Mouse (Mus musculus) heart, postnatal 36 days (tissue): ENCODE results near the gene Hoxc5. TPM values are rescaled to one million over a fixed set of nuclear protein-coding genes. Genes with fewer than 3 reads are reported as not detected.

ENCODE experiments used
- DNase-seq, 2 experiments: peaks; one replicate each; pipeline ENCODE4 v3.0.0; 2021 to 2022
- intact Hi-C: fragments of 180-260 bp; cut with DNase I; formaldehyde crosslinking; loops from one replicate; pipeline ENCODE4 v1.15.1; 2025
- total RNA-seq, 2 experiments: library from RNA; stranded (reverse); gene quantifications; 2 replicates each; pipeline ENCODE4 v1.2.3; 2021

Gene Hoxc5
- total RNA-seq, 2 experiments from 2014 or later = not detected

GRCm38 (mm10) chr15:103027266-103028235 lies 60.3 kb downstream of the Hoxc5 start:
- DNase-seq = no peak
- intact Hi-C loops = no loop called here

GRCm38 (mm10) chr15:103028916-103029512 lies 61.8 kb downstream of the Hoxc5 start:
- intact Hi-C loops = no loop called here
- no peak for DNase-seq

- intact Hi-C loops = loop anchor here (5.0 kb wide), 1 partner anchor 108 kb away; the partner anchor contains the start of gene Hoxc13
- no peak for DNase-seq
Measured at GRCm38 (mm10) chr15:103030142-103030541, 62.9 kb downstream of the Hoxc5 start.

GRCm38 (mm10) chr15:103032167-103032566 lies 64.9 kb downstream of the Hoxc5 start:
- intact Hi-C loops = loop anchor here (5.0 kb wide), 1 partner anchor 110 kb away; the partner anchor contains the start of gene Hoxc13
- DNase-seq = no peak

- no peak for DNase-seq
- intact Hi-C loops = loop anchor here (5.0 kb wide), 1 partner anchor 111 kb away; the partner anchor contains the start of gene Hoxc13
Measured at GRCm38 (mm10) chr15:103032646-103033575, 65.7 kb downstream of the Hoxc5 start.

- DNase-seq = no peak
- intact Hi-C loops = loop anchor here (5.0 kb wide), 1 partner anchor 112 kb away; the partner anchor contains the start of gene Hoxc13
Measured at GRCm38 (mm10) chr15:103034043-103034806, 67.0 kb downstream of the Hoxc5 start.

- DNase-seq = no peak
- intact Hi-C loops = loop anchor here (5.0 kb wide), 1 partner anchor 113 kb away; the partner anchor contains the start of gene Hoxc13
Measured at GRCm38 (mm10) chr15:103034807-103035547, 67.7 kb downstream of the Hoxc5 start.

- no peak for DNase-seq
- intact Hi-C loops = no loop called here
Measured at GRCm38 (mm10) chr15:103035548-103035881, 68.3 kb downstream of the Hoxc5 start.

GRCm38 (mm10) chr15:103037579-103037978 lies 70.3 kb downstream of the Hoxc5 start:
- intact Hi-C loops = no loop called here

GRCm38 (mm10) chr15:103038701-103039480 lies 71.6 kb downstream of the Hoxc5 start:
- no peak for DNase-seq
- intact Hi-C loops = no loop called here

More at GRCm38 (mm10) chr15:103037579-103037978, 70.3 kb downstream of the Hoxc5 start:
- no peak for DNase-seq

- DNase-seq = no peak
- intact Hi-C loops = no loop called here
Measured at GRCm38 (mm10) chr15:103039609-103040008, 72.4 kb downstream of the Hoxc5 start.

- intact Hi-C loops = no loop called here
- DNase-seq = no peak
Measured at GRCm38 (mm10) chr15:103040601-103041000, 73.4 kb downstream of the Hoxc5 start.

- DNase-seq = no peak
- intact Hi-C loops = no loop called here
Measured at GRCm38 (mm10) chr15:103041613-103042012, 74.4 kb downstream of the Hoxc5 start.

- intact Hi-C loops = no loop called here
- no peak for DNase-seq
Measured at GRCm38 (mm10) chr15:103042209-103042608, 75.0 kb downstream of the Hoxc5 start.

GRCm38 (mm10) chr15:103051670-103052069 lies 84.4 kb downstream of the Hoxc5 start:
- no peak for DNase-seq
- intact Hi-C loops = no loop called here

- intact Hi-C loops = no loop called here
- DNase-seq = no peak
Measured at GRCm38 (mm10) chr15:103053210-103053609, 86.0 kb downstream of the Hoxc5 start.

GRCm38 (mm10) chr15:103056396-103056795 lies 89.2 kb downstream of the Hoxc5 start:
- DNase-seq = no peak
- intact Hi-C loops = no loop called here

GRCm38 (mm10) chr15:103058715-103059114 lies 91.5 kb downstream of the Hoxc5 start:
- intact Hi-C loops = no loop called here
- no peak for DNase-seq
